25 mouse cellular contexts compared by ENCODE assay signal in genomic region chr15:18211102-18211501, GRCm38 (mm10).
DNase-seq lines count a peak whose midpoint lies in the region; ATAC-seq and TF ChIP-seq lines count a peak whose summit lies in the region.
"Had no signal": no experiment of that assay in that cellular context is flagged by ENCODE, and none has a peak within 500 bp of the region (broad histone marks: within the 10 kb centered on the region; RNA-seq: fewer than 3 reads in every experiment).

No protein-coding gene starts in this region.

- H3K9ac ChIP-seq in forebrain, embryonic 14.5 days (ENCODE audit: low read length) = no peak overlapping the region
- no peak overlapping the region for H3K9ac ChIP-seq in forebrain, embryonic 11.5 days (ENCODE audit: low read length)
- no peak overlapping the region for H3K9ac ChIP-seq in MEL (ENCODE audit: control insufficient read depth, low read depth, low read length, poor library complexity, severe bottlenecking)
- H3K9ac ChIP-seq: embryonic facial prominence, embryonic 15.5 days; hindbrain, embryonic 12.5 days had no signal

- H3K27me3 ChIP-seq in forebrain, embryonic 14.5 days (replicated peaks; ENCODE audit: control insufficient read depth, insufficient read depth, low read length) = no peaks in the 10 kb centered on the region
- H3K27me3 ChIP-seq in forebrain, embryonic 11.5 days (ENCODE audit: control insufficient read depth, insufficient read depth, low read length) = no peaks in the 10 kb centered on the region
- H3K27me3 ChIP-seq in MEL (ENCODE audit: control insufficient read depth in 1 of 2, insufficient read depth in 2 of 2, low read length in 2 of 2) = no peaks in the 10 kb centered on the region
- H3K27me3 ChIP-seq: CH12.LX; embryonic facial prominence, embryonic 15.5 days; hindbrain, embryonic 12.5 days had no signal

- TF ChIP-seq RAD21 in MEL (IDR thresholded peaks at IDR 0.05; ENCODE audit: low read depth, low read length) = no peak

- peak; percentile 95 for ATAC-seq in forebrain, embryonic 14.5 days
- no peak for ATAC-seq in forebrain, embryonic 11.5 days (replicated peaks; ENCODE audit: low FRiP score)
- ATAC-seq: inflammation-experienced regulatory T-cells, adult 6 months; intestine, postnatal 0 days had no signal

- TF ChIP-seq CTCF in layer of hippocampus, adult 2 months (conservative IDR thresholded peaks at IDR 0.05) = no peak
- no peak for TF ChIP-seq CTCF in MEL (IDR thresholded peaks at IDR 0.05 in 2 of 3, conservative IDR thresholded peaks at IDR 0.05 in 1 of 3; ENCODE audit: control insufficient read depth in 1 of 3, insufficient read depth in 1 of 3, low read depth in 2 of 3, low read length in 3 of 3, poor library complexity in 1 of 3, severe bottlenecking in 1 of 3)
- no peak for TF ChIP-seq CTCF in brain, embryonic 14.5 days (IDR thresholded peaks at IDR 0.05; ENCODE audit: borderline replicate concordance, extremely low read depth, insufficient read depth, insufficient read length)

- peak; percentile 84 for DNase-seq in forebrain, embryonic 14.5 days (ENCODE audit: low spot score)
- no peak for DNase-seq in forebrain, embryonic 11.5 days (ENCODE audit: low spot score)
- DNase-seq in layer of hippocampus, adult 2 months (ENCODE audit: low spot score in 2 of 2) = peak; percentile 29
- DNase-seq in layer of hippocampus, postnatal 36 days = no peak
- DNase-seq in MEL (ENCODE audit: low read depth, low spot score) = peak; percentile 34
- peak; percentile 89 for DNase-seq in brain, embryonic 14.5 days (ENCODE audit: low read depth)
- DNase-seq in ovary, postnatal 10 days (ENCODE audit: low spot score) = no peak
- no peak for DNase-seq in gastrocnemius, postnatal 14 days
- DNase-seq: adrenal gland, adult 2 months; adrenal gland, postnatal 25 days; cerebellum, adult 18-20 months; cerebellum, adult 9-11 months; embryo, embryonic 11 days; gastrocnemius, adult 2 months; heart, adult 18-20 months; heart, postnatal 10 days; heart, postnatal 4 days; kidney, adult 8-10 months had no signal

- no peaks in the 10 kb centered on the region for H3K9me3 ChIP-seq in forebrain, embryonic 14.5 days (replicated peaks; ENCODE audit: control insufficient read depth, low read length)
- no peaks in the 10 kb centered on the region for H3K9me3 ChIP-seq in forebrain, embryonic 11.5 days (ENCODE audit: control insufficient read depth, low read length)
- no peaks in the 10 kb centered on the region for H3K9me3 ChIP-seq in MEL (replicated peaks; ENCODE audit: insufficient read depth, low read length)
- H3K9me3 ChIP-seq: embryonic facial prominence, embryonic 15.5 days; heart, embryonic 10.5 days; hindbrain, embryonic 12.5 days had no signal

- peak in 1 of 2 experiments; percentile 43; a peak in 2 of 4 replicates for TF ChIP-seq EP300 in MEL (IDR thresholded peaks at IDR 0.05; ENCODE audit: low read depth in 1 of 2, low read length in 2 of 2)

- H3K36me3 ChIP-seq in forebrain, embryonic 14.5 days (ENCODE audit: control insufficient read depth, insufficient read depth, low read length) = no peaks in the 10 kb centered on the region
- no peaks in the 10 kb centered on the region for H3K36me3 ChIP-seq in forebrain, embryonic 11.5 days (ENCODE audit: control insufficient read depth, insufficient read depth, low read length)
- peaks cover 0 to 7% of the 10 kb centered on the region in 2 experiments; a peak in 2 of 4 replicates for H3K36me3 ChIP-seq in MEL (ENCODE audit: control insufficient read depth in 1 of 2, insufficient read depth in 2 of 2, low read length in 2 of 2)
- H3K36me3 ChIP-seq: embryonic facial prominence, embryonic 15.5 days; heart, embryonic 10.5 days; hindbrain, embryonic 12.5 days had no signal

- H3K4me1 ChIP-seq in forebrain, embryonic 14.5 days (ENCODE audit: control insufficient read depth, insufficient read depth, low read length) = no peaks in the 10 kb centered on the region
- no peaks in the 10 kb centered on the region for H3K4me1 ChIP-seq in forebrain, embryonic 11.5 days (replicated peaks; ENCODE audit: control insufficient read depth, insufficient read depth, low read length)
- peaks cover 0 to 3% of the 10 kb centered on the region in 2 experiments; a peak in 1 of 4 replicates for H3K4me1 ChIP-seq in MEL (ENCODE audit: control insufficient read depth in 1 of 2, insufficient read depth in 2 of 2, low read length in 2 of 2)
- H3K4me1 ChIP-seq: embryonic facial prominence, embryonic 15.5 days; heart, embryonic 10.5 days; hindbrain, embryonic 12.5 days had no signal

- TF ChIP-seq POLR2A in MEL (IDR thresholded peaks at IDR 0.05; ENCODE audit: control insufficient read depth in 1 of 2, insufficient read depth in 1 of 2, low read depth in 1 of 2, low read length in 2 of 2, poor library complexity in 1 of 2) = no peak
- no peak for TF ChIP-seq POLR2A in brain, embryonic 14.5 days (IDR thresholded peaks at IDR 0.05; ENCODE audit: borderline replicate concordance, extremely low read depth, insufficient read depth, insufficient read length, poor library complexity, severe bottlenecking)

- no peak overlapping the region for H3K27ac ChIP-seq in forebrain, embryonic 14.5 days (ENCODE audit: low read depth, low read length)
- H3K27ac ChIP-seq in forebrain, embryonic 11.5 days (ENCODE audit: low read depth, low read length) = no peak overlapping the region
- H3K27ac ChIP-seq in layer of hippocampus, adult 2 months = no peak overlapping the region
- no peak overlapping the region for H3K27ac ChIP-seq in MEL (ENCODE audit: control insufficient read depth, low read depth, low read length)
- H3K27ac ChIP-seq: embryonic facial prominence, embryonic 15.5 days; gastrocnemius, adult 2 months; heart, embryonic 10.5 days; hindbrain, embryonic 12.5 days had no signal

- intact Hi-C loops in gastrocnemius, postnatal 14 days (cut with DNase I; ENCODE audit: low total_unique reads) = no loop called here

- no peaks in the 10 kb centered on the region for H3K79me2 ChIP-seq in MEL (ENCODE audit: control insufficient read depth, insufficient read depth, low read length, poor library complexity)

- no peak overlapping the region for H3K4me2 ChIP-seq in forebrain, embryonic 14.5 days (ENCODE audit: low read length)
- H3K4me2 ChIP-seq in forebrain, embryonic 11.5 days (ENCODE audit: low read depth, low read length, severe bottlenecking) = no peak overlapping the region
- H3K4me2 ChIP-seq: embryonic facial prominence, embryonic 15.5 days; hindbrain, embryonic 12.5 days had no signal

- 60% methylated on average over 2 of the region's 2 CpGs for WGBS in forebrain, embryonic 14.5 days
- 81% methylated on average over 2 of the region's 2 CpGs for WGBS in forebrain, embryonic 11.5 days

- no peak overlapping the region for H3K4me3 ChIP-seq in forebrain, embryonic 14.5 days (ENCODE audit: low read depth, low read length)
- H3K4me3 ChIP-seq in forebrain, embryonic 11.5 days (ENCODE audit: low read depth, low read length) = no peak overlapping the region
- H3K4me3 ChIP-seq in layer of hippocampus, adult 2 months = no peak overlapping the region
- H3K4me3 ChIP-seq in MEL (ENCODE audit: control insufficient read depth in 1 of 2, insufficient read depth in 1 of 2, low read depth in 2 of 2, low read length in 2 of 2) = no peak overlapping the region
- H3K4me3 ChIP-seq: embryonic facial prominence, embryonic 15.5 days; erythroblast, embryonic 14.5 days; gastrocnemius, adult 2 months; heart, embryonic 10.5 days; hindbrain, embryonic 12.5 days had no signal

TF ChIP-seq in MEL, 35 proteins besides CTCF, POLR2A, EP300 and RAD21:
- TF ChIP-seq TBP (IDR thresholded peaks at IDR 0.05; ENCODE audit: low read depth, low read length) = no peak
- no peak for TF ChIP-seq SIN3A (IDR thresholded peaks at IDR 0.05; ENCODE audit: low read length)
- TF ChIP-seq USF1 (IDR thresholded peaks at IDR 0.05; ENCODE audit: low read depth, low read length) = no peak
- no peak for TF ChIP-seq MXI1 (IDR thresholded peaks at IDR 0.05; ENCODE audit: low read depth, low read length)
- no peak for TF ChIP-seq MAX (IDR thresholded peaks at IDR 0.05; ENCODE audit: low read length)
- no peak for TF ChIP-seq MAZ (IDR thresholded peaks at IDR 0.05; ENCODE audit: low read depth, low read length)
- TF ChIP-seq ZKSCAN1 (IDR thresholded peaks at IDR 0.05; ENCODE audit: low read depth, low read length) = no peak
- TF ChIP-seq BHLHE40 (IDR thresholded peaks at IDR 0.05; ENCODE audit: borderline replicate concordance, low read depth, low read length) = no peak
- TF ChIP-seq TCF12 (IDR thresholded peaks at IDR 0.05; ENCODE audit: low read depth, low read length) = no peak
- no peak for TF ChIP-seq MEF2A (IDR thresholded peaks at IDR 0.05; ENCODE audit: extremely low read depth, insufficient replicate concordance, low read depth, low read length, poor library complexity, severe bottlenecking)
- TF ChIP-seq HCFC1 (IDR thresholded peaks at IDR 0.05; ENCODE audit: low read depth, low read length) = no peak
- no peak for TF ChIP-seq ZNF384 (IDR thresholded peaks at IDR 0.05; ENCODE audit: low read depth, low read length)
TF ChIP-seq in MEL: peak in this region for 0.

Comparison
In these comparisons a context has a peak if more than half of its experiments do, and no peak if none do; other contexts are left out.
1. DNase-seq: peak in forebrain, embryonic 14.5 days (single experiment), layer of hippocampus, adult 2 months (2 of 2), MEL (single experiment) and brain, embryonic 14.5 days (single experiment); none in forebrain, embryonic 11.5 days (single experiment), layer of hippocampus, postnatal 36 days (0 of 2), ovary, postnatal 10 days (single experiment) and gastrocnemius, postnatal 14 days (single experiment).